ENCODE assay signal across 8 mouse cellular contexts in genomic region chr13:36282785-36283544, GRCm38 (mm10).
DNase-seq lines count a peak whose midpoint lies in the region; ATAC-seq lines count a peak whose summit lies in the region.

No protein-coding gene starts in this region.

- H3K27ac ChIP-seq in forebrain, embryonic 11.5 days (ENCODE audit: low read depth, low read length): peak overlapping the region; percentile 74
- peak overlapping the region; percentile 86 for H3K27ac ChIP-seq in midbrain, embryonic 16.5 days (ENCODE audit: low read length)

- H3K9me3 ChIP-seq in forebrain, embryonic 11.5 days (ENCODE audit: control insufficient read depth, low read length): no peaks in the 10 kb centered on the region
- no peaks in the 10 kb centered on the region for H3K9me3 ChIP-seq in midbrain, embryonic 16.5 days (replicated peaks; ENCODE audit: control insufficient read depth, low read length, poor library complexity, severe bottlenecking)

- no peak overlapping the region for H3K9ac ChIP-seq in forebrain, embryonic 11.5 days (ENCODE audit: low read length)
- peak overlapping the region; percentile 31 for H3K9ac ChIP-seq in midbrain, embryonic 16.5 days (ENCODE audit: low read depth, low read length)

- ATAC-seq in forebrain, embryonic 11.5 days (replicated peaks; ENCODE audit: low FRiP score): peak; percentile 93
- peak; percentile 94 for ATAC-seq in midbrain, embryonic 16.5 days

- DNase-seq in adrenal gland, adult 2 months: peak; percentile 43
- DNase-seq in adrenal gland, adult 8-10 months: no peak
- DNase-seq in forebrain, embryonic 11.5 days (ENCODE audit: low spot score): peak; percentile 89
- DNase-seq in kidney, postnatal 14 days: peak; percentile 48
- no peak for DNase-seq in spleen, adult 18-20 months
- no peak for DNase-seq in frontal cortex, postnatal 25 days (ENCODE audit: low spot score in 2 of 2)
- DNase-seq in heart, adult 8-10 months (ENCODE audit: low spot score): no peak

- WGBS in forebrain, embryonic 11.5 days: 6% methylated on average over 7 of the region's 7 CpGs
- 4% methylated on average over 7 of the region's 7 CpGs for WGBS in midbrain, embryonic 16.5 days

- H3K36me3 ChIP-seq in forebrain, embryonic 11.5 days (ENCODE audit: control insufficient read depth, insufficient read depth, low read length): no peaks in the 10 kb centered on the region
- H3K36me3 ChIP-seq in midbrain, embryonic 16.5 days (ENCODE audit: control insufficient read depth, insufficient read depth, low read length): no peaks in the 10 kb centered on the region

- H3K27me3 ChIP-seq in forebrain, embryonic 11.5 days (ENCODE audit: control insufficient read depth, insufficient read depth, low read length): no peaks in the 10 kb centered on the region
- H3K27me3 ChIP-seq in midbrain, embryonic 16.5 days (ENCODE audit: control insufficient read depth, insufficient read depth, low read depth, low read length): peaks cover 4% of the 10 kb centered on the region; the same call in 1 of the 2 replicates

- H3K4me2 ChIP-seq in forebrain, embryonic 11.5 days (ENCODE audit: low read depth, low read length, severe bottlenecking): peak overlapping the region; percentile 22; the same call in 1 of the 2 replicates
- H3K4me2 ChIP-seq in midbrain, embryonic 16.5 days (ENCODE audit: low read length): peak overlapping the region; percentile 32

- H3K4me1 ChIP-seq in forebrain, embryonic 11.5 days (replicated peaks; ENCODE audit: control insufficient read depth, insufficient read depth, low read length): peaks cover 9% of the 10 kb centered on the region; the same call in 1 of the 2 replicates
- H3K4me1 ChIP-seq in midbrain, embryonic 16.5 days (ENCODE audit: control insufficient read depth, insufficient read depth, low read length): peaks cover 29% of the 10 kb centered on the region

- H3K4me3 ChIP-seq in forebrain, embryonic 11.5 days (ENCODE audit: low read depth, low read length): no peak overlapping the region
- H3K4me3 ChIP-seq in midbrain, embryonic 16.5 days (ENCODE audit: low read depth, low read length): no peak overlapping the region

Comparison
In these comparisons a context has a peak if more than half of its experiments do, and no peak if none do; other contexts are left out.
1. DNase-seq: peak in adrenal gland, adult 2 months (single experiment), forebrain, embryonic 11.5 days (single experiment) and kidney, postnatal 14 days (single experiment); none in adrenal gland, adult 8-10 months (single experiment), spleen, adult 18-20 months (0 of 2), frontal cortex, postnatal 25 days (0 of 2) and heart, adult 8-10 months (single experiment).